Mouse (Mus musculus) embryonic fibroblast, embryonic 13.5 days (primary cell): Measurements from ENCODE around the gene Dnah2.

ENCODE experiments used
- CTCF ChIP-seq: IDR thresholded peaks from 2 replicates; pipeline ENCODE4 v1.5.1; 2011; ENCODE audit warnings: mild to moderate bottlenecking, control low read depth, low read length, moderate library complexity, borderline replicate concordance; ENCODE audit not compliant: insufficient read depth
- POLR2A ChIP-seq: IDR thresholded peaks from 2 replicates; pipeline ENCODE4 v1.6.1; 2011; ENCODE audit warnings: low read depth, mild to moderate bottlenecking, control low read depth, low read length, moderate library complexity

DNA sequence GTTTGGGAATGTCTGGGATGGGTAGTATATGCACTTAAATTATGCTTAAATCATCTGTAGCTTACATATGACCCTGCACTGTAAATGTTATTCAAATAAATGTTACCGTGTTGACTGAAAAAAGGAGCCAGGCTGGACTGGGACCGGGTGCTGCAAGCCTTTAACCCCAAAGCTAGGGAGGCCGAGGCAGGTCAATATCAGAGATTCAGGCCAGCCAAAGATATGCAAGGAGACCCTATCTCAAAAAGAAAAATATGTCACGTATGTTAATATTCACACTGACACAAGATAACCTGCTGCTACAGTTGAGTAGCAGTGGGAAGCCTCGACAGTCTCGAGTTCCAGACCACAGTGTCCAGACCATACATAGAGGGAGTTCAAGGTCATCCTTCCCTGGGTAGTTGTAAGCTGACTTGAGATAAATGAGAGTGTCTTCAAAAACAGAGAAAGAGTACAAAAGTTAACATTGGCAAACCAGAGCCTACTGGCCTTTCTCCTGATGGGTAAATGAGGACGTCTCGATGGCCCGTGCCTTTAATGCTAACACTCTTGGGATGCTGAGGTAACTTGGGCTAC lies 33.4 kb upstream of the Dnah2 start:
- TF ChIP-seq CTCF (no peak), POLR2A (no peak)
